Mouse (Mus musculus) thymus, adult 2 months (tissue): ENCODE results near the gene Cfap57.

Source experiments
- CTCF ChIP-seq: fragments of 200-500 bp; IDR thresholded peaks from 2 replicates; pipeline ENCODE4 v1.5.1; 2012; ENCODE audit warnings: mild to moderate bottlenecking, control low read depth, low read length, moderate library complexity, borderline replicate concordance; ENCODE audit not compliant: control insufficient read depth, poor library complexity, insufficient read depth; ENCODE audit errors: extremely low read depth
- POLR2A ChIP-seq: fragments of 200-500 bp; IDR thresholded peaks from 2 replicates; pipeline ENCODE4 v1.6.1; 2012; ENCODE audit warnings: mild to moderate bottlenecking, low read length, control low read depth, moderate library complexity; ENCODE audit not compliant: control insufficient read depth, poor library complexity, insufficient read depth; ENCODE audit errors: extremely low read depth

GRCm38 (mm10) chr4:118620279-118620966 is at the start of gene Cfap57, which contains the start of gene Ebna1bp2:
- 0 out of 2 replicates have a peak, but pooled peaks have one; percentile 19 for TF ChIP-seq POLR2A
- no peak for TF ChIP-seq CTCF
